9 mouse cellular contexts compared by ENCODE assay signal in the genomic region with DNA sequence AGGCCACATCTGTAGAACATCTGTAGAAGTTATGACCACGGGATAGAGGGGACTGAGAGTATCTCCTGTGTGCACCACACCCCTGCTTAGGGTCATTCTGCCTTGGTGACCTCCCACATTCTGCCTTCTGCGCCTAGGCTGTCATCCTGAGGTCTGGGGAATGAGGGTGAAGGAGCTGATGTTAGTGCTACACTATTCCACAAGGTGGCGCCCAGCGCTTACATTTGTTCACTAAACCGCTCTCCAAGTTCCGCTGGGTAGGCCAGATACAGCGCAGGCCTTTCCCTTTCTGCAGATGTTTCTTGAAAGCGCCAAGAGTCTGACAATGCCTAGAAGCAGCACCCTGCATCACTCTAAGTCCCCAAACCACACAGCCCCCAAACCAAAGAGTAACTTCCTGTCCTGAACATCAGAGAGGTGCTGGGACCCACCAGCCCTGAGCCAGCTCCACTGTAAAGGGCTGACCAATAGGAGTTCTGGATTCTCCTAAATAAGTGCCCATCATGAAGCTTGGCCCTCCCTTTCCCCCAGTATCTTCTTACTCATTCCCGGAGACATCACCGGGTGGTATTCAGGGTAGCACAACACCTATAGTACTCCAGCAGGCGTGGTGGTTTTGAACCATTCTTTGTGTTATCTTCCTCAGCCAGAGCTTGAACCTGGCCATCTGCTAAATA. TPM values are rescaled to one million over a fixed set of nuclear protein-coding genes. Genes with fewer than 3 reads are reported as not detected.
DNase-seq lines count a peak whose midpoint lies in the region; ATAC-seq and TF ChIP-seq lines count a peak whose summit lies in the region.
"Had no signal": no experiment of that assay in that cellular context is flagged by ENCODE, and none has a peak within 500 bp of the region (broad histone marks: within the 10 kb centered on the region; RNA-seq: fewer than 3 reads in every experiment).

No protein-coding gene starts in this region.

- H3K9me3 ChIP-seq in forebrain, embryonic 11.5 days (ENCODE audit: control insufficient read depth, low read length): no peaks in the 10 kb centered on the region
- H3K9me3 ChIP-seq in heart, postnatal 0 days (replicated peaks; ENCODE audit: control insufficient read depth, low read length): no peaks in the 10 kb centered on the region
- H3K9me3 ChIP-seq in liver, embryonic 13.5 days (replicated peaks): no peaks in the 10 kb centered on the region
- H3K9me3 ChIP-seq in neural tube, embryonic 13.5 days: no peaks in the 10 kb centered on the region
- H3K9me3 ChIP-seq: liver, embryonic 15.5 days had no signal

- no peak for TF ChIP-seq EP300 in heart, postnatal 0 days (IDR thresholded peaks at IDR 0.05; ENCODE audit: low read depth)

- H3K36me3 ChIP-seq in forebrain, embryonic 11.5 days (ENCODE audit: control insufficient read depth, insufficient read depth, low read length): no peaks in the 10 kb centered on the region
- no peaks in the 10 kb centered on the region for H3K36me3 ChIP-seq in heart, postnatal 0 days (replicated peaks; ENCODE audit: control insufficient read depth, insufficient read depth, low read length)
- no peaks in the 10 kb centered on the region for H3K36me3 ChIP-seq in liver, embryonic 13.5 days
- no peaks in the 10 kb centered on the region for H3K36me3 ChIP-seq in neural tube, embryonic 13.5 days
- H3K36me3 ChIP-seq: liver, embryonic 15.5 days had no signal

- H3K27ac ChIP-seq in forebrain, embryonic 11.5 days (ENCODE audit: low read depth, low read length): no peak overlapping the region
- no peak overlapping the region for H3K27ac ChIP-seq in heart, postnatal 0 days (ENCODE audit: low read depth)
- H3K27ac ChIP-seq in liver, embryonic 13.5 days: no peak overlapping the region
- H3K27ac ChIP-seq in neural tube, embryonic 13.5 days (replicated peaks): no peak overlapping the region
- H3K27ac ChIP-seq: liver, embryonic 15.5 days had no signal

- no peaks in the 10 kb centered on the region for H3K27me3 ChIP-seq in forebrain, embryonic 11.5 days (ENCODE audit: control insufficient read depth, insufficient read depth, low read length)
- 0 out of 2 replicates have a peak, but pooled peaks cover 4% of the 10 kb centered on the region for H3K27me3 ChIP-seq in heart, postnatal 0 days (ENCODE audit: control insufficient read depth, insufficient read depth, low read length)
- H3K27me3 ChIP-seq in liver, embryonic 13.5 days: no peaks in the 10 kb centered on the region
- 0 out of 2 replicates have a peak, but pooled peaks cover 5% of the 10 kb centered on the region for H3K27me3 ChIP-seq in neural tube, embryonic 13.5 days
- H3K27me3 ChIP-seq: liver, embryonic 15.5 days had no signal

- no peaks in the 10 kb centered on the region for H3K4me1 ChIP-seq in forebrain, embryonic 11.5 days (replicated peaks; ENCODE audit: control insufficient read depth, insufficient read depth, low read length)
- no peaks in the 10 kb centered on the region for H3K4me1 ChIP-seq in heart, postnatal 0 days (ENCODE audit: control insufficient read depth, insufficient read depth)
- no peaks in the 10 kb centered on the region for H3K4me1 ChIP-seq in liver, embryonic 13.5 days (replicated peaks)
- 0 out of 2 replicates have a peak, but pooled peaks cover under 1% of the 10 kb centered on the region for H3K4me1 ChIP-seq in neural tube, embryonic 13.5 days (replicated peaks)
- H3K4me1 ChIP-seq: liver, embryonic 15.5 days had no signal

- 8% methylated on average over 11 of the region's 11 CpGs for WGBS in forebrain, embryonic 11.5 days
- 15% methylated on average over 11 of the region's 11 CpGs for WGBS in heart, postnatal 0 days
- 8% methylated on average over 11 of the region's 11 CpGs for WGBS in liver, embryonic 13.5 days (ENCODE audit: insufficient replicate concordance)
- 13% methylated on average over 11 of the region's 11 CpGs for WGBS in neural tube, embryonic 13.5 days

- no peak overlapping the region for H3K4me2 ChIP-seq in forebrain, embryonic 11.5 days (ENCODE audit: low read depth, low read length, severe bottlenecking)
- H3K4me2 ChIP-seq in heart, postnatal 0 days (ENCODE audit: low read depth, low read length): no peak overlapping the region
- no peak overlapping the region for H3K4me2 ChIP-seq in liver, embryonic 13.5 days
- H3K4me2 ChIP-seq in neural tube, embryonic 13.5 days: no peak overlapping the region
- H3K4me2 ChIP-seq: liver, embryonic 15.5 days had no signal

- peak; percentile 94 for TF ChIP-seq CTCF in heart, postnatal 0 days (IDR thresholded peaks at IDR 0.05; ENCODE audit: low read depth)

- no peak overlapping the region for H3K4me3 ChIP-seq in forebrain, embryonic 11.5 days (ENCODE audit: low read depth, low read length)
- H3K4me3 ChIP-seq in heart, postnatal 0 days (ENCODE audit: low read depth, low read length): no peak overlapping the region
- H3K4me3 ChIP-seq in liver, embryonic 13.5 days (replicated peaks): no peak overlapping the region
- H3K4me3 ChIP-seq in neural tube, embryonic 13.5 days: no peak overlapping the region
- H3K4me3 ChIP-seq: liver, embryonic 15.5 days had no signal

- peak; percentile 71 for ATAC-seq in forebrain, embryonic 11.5 days (replicated peaks; ENCODE audit: low FRiP score)
- ATAC-seq in heart, postnatal 0 days (ENCODE audit: insufficient read depth, low read depth): peak; percentile 79
- ATAC-seq in liver, embryonic 13.5 days (ENCODE audit: low read depth): 0 out of 2 replicates have a peak, but pooled peaks have one; percentile 26
- ATAC-seq in neural tube, embryonic 13.5 days (ENCODE audit: low read depth): peak; percentile 82

- DNase-seq in ES-CJ7 (ENCODE audit: low read depth, low spot score): peak; percentile 86
- DNase-seq in c-Kit-positive CD71-negative TER-119-negative erythroid progenitor cells, embryonic 14.5 days (ENCODE audit: low read depth): peak; percentile 63
- DNase-seq in forebrain, embryonic 11.5 days (ENCODE audit: low spot score): peak; percentile 84
- DNase-seq in heart, postnatal 0 days (ENCODE audit: low spot score): peak; percentile 90
- DNase-seq in kidney, postnatal 25 days: peak; percentile 77 to 80
- peak; percentile 15 for DNase-seq in liver, embryonic 13.5 days
- peak; percentile 3 to 44 for DNase-seq in thymus, postnatal 10 days (ENCODE audit: low spot score in 2 of 2)

- no peak overlapping the region for H3K9ac ChIP-seq in forebrain, embryonic 11.5 days (ENCODE audit: low read length)
- H3K9ac ChIP-seq in heart, postnatal 0 days (replicated peaks; ENCODE audit: low read depth, low read length): no peak overlapping the region
- H3K9ac ChIP-seq in liver, embryonic 13.5 days: no peak overlapping the region
- H3K9ac ChIP-seq in neural tube, embryonic 13.5 days: no peak overlapping the region
- H3K9ac ChIP-seq: liver, embryonic 15.5 days had no signal

RNA-seq across cellular contexts. Expression of a gene that starts 5.3 kb away (rescaled TPM):
- 0.88 and 1.2 TPM in 2 replicates for polyA plus RNA-seq in forebrain, embryonic 11.5 days (2014; fragmentation: Nextera tagmentation; extraction: Ambion mirVana)
- total RNA-seq in heart, postnatal 0 days (2014; rRNA removed; ENCODE audit: low replicate concordance): 4.8 and 5.5 TPM in 2 replicates
- 1.7 and 2.3 TPM in 2 replicates for polyA plus RNA-seq in heart, postnatal 0 days (2015; fragmentation: Nextera tagmentation; extraction: Ambion mirVana)
- 0.08 and 0.10 TPM in 2 replicates for polyA plus RNA-seq in liver, embryonic 13.5 days (2015; fragmentation: Nextera tagmentation; extraction: Ambion mirVana)
- polyA plus RNA-seq in neural tube, embryonic 13.5 days (2015; fragmentation: Nextera tagmentation; extraction: Ambion mirVana): not detected in 2 replicates

RNA-seq across cellular contexts. Expression of a gene that starts 22.1 kb away (rescaled TPM):
- polyA plus RNA-seq in forebrain, embryonic 11.5 days (2014; fragmentation: Nextera tagmentation; extraction: Ambion mirVana): not detected in 2 replicates
- not detected in 2 replicates for total RNA-seq in heart, postnatal 0 days (2014; rRNA removed; ENCODE audit: low replicate concordance)
- polyA plus RNA-seq in heart, postnatal 0 days (2015; fragmentation: Nextera tagmentation; extraction: Ambion mirVana): not detected in 2 replicates
- not detected in 2 replicates for polyA plus RNA-seq in liver, embryonic 13.5 days (2015; fragmentation: Nextera tagmentation; extraction: Ambion mirVana)
- not detected in 2 replicates for polyA plus RNA-seq in neural tube, embryonic 13.5 days (2015; fragmentation: Nextera tagmentation; extraction: Ambion mirVana)
- polyA plus RNA-seq: liver, embryonic 15.5 days had no signal

RNA-seq across cellular contexts. Expression of a gene that starts 28.0 kb away (rescaled TPM):
- polyA plus RNA-seq in forebrain, embryonic 11.5 days (2014; fragmentation: Nextera tagmentation; extraction: Ambion mirVana): not detected in 2 replicates
- total RNA-seq in heart, postnatal 0 days (2014; rRNA removed; ENCODE audit: low replicate concordance): not detected in 2 replicates
- not detected in 2 replicates for polyA plus RNA-seq in heart, postnatal 0 days (2015; fragmentation: Nextera tagmentation; extraction: Ambion mirVana)
- not detected in 2 replicates for polyA plus RNA-seq in liver, embryonic 13.5 days (2015; fragmentation: Nextera tagmentation; extraction: Ambion mirVana)
- not detected in 2 replicates for polyA plus RNA-seq in neural tube, embryonic 13.5 days (2015; fragmentation: Nextera tagmentation; extraction: Ambion mirVana)
- polyA plus RNA-seq: liver, embryonic 15.5 days had no signal

Comparison
In these comparisons a context has a peak if more than half of its experiments do, and no peak if none do; other contexts are left out.
1. DNase-seq: peak in every context shown above with its lines; median percentile 90 in heart, postnatal 0 days; 86 in ES-CJ7; 84 in forebrain, embryonic 11.5 days; 78 in kidney, postnatal 25 days; 63 in c-Kit-positive CD71-negative TER-119-negative erythroid progenitor cells, embryonic 14.5 days; 24 in thymus, postnatal 10 days; 15 in liver, embryonic 13.5 days.
2. ATAC-seq: peak in every context shown above with its lines; median percentile 82 in neural tube, embryonic 13.5 days; 79 in heart, postnatal 0 days; 71 in forebrain, embryonic 11.5 days; 26 in liver, embryonic 13.5 days.